Mouse (Mus musculus) neural tube, embryonic 12.5 days (tissue): ENCODE measurements around the gene Brip1. TPM values are rescaled to one million over a fixed set of nuclear protein-coding genes. Genes with fewer than 3 reads are reported as not detected.

Source experiments
- ATAC-seq: fragments of 200-750 bp; cut with Nextera tagmentation; 2 replicates; pipeline ENCODE4 v1.8.0; 2017; ENCODE audit warnings: low read depth, mild to moderate bottlenecking, moderate TSS enrichment, moderate library complexity; ENCODE audit not compliant: low FRiP score
- H3K27ac ChIP-seq: fragments of 300-500 bp; sonication (generic); 2 replicates; pipeline ENCODE4 v1.5.1; 2016
- H3K27me3 ChIP-seq: fragments of 300-500 bp; sonication (generic); replicated peaks from 2 replicates; pipeline ENCODE4 v1.6.1; 2016; ENCODE audit warnings: mild to moderate bottlenecking
- H3K36me3 ChIP-seq: fragments of 300-500 bp; sonication (generic); 2 replicates; pipeline ENCODE4 v1.6.1; 2016; ENCODE audit warnings: mild to moderate bottlenecking
- H3K4me1 ChIP-seq: fragments of 300-500 bp; sonication (generic); 2 replicates; pipeline ENCODE4 v1.6.1; 2016
- H3K4me2 ChIP-seq: fragments of 300-500 bp; sonication (generic); replicated peaks from 2 replicates; pipeline ENCODE4 v1.6.1; 2016; ENCODE audit warnings: mild to moderate bottlenecking
- H3K4me3 ChIP-seq: fragments of 300-500 bp; sonication (generic); 2 replicates; pipeline ENCODE4 v1.5.1; 2016
- H3K9ac ChIP-seq: fragments of 300-500 bp; sonication (generic); 2 replicates; pipeline ENCODE4 v1.6.1; 2016; ENCODE audit warnings: mild to moderate bottlenecking
- H3K9me3 ChIP-seq: fragments of 300-500 bp; sonication (generic); 2 replicates; pipeline ENCODE4 v1.6.1; 2016; ENCODE audit warnings: mild to moderate bottlenecking
- WGBS: fragments of 180-500 bp; shearing (Covaris S2); methylation state at CpG from one replicate; pipeline ENCODE4 v1.1.7; 2016; 5-methylcytosine and 5-hydroxymethylcytosine counted together
- polyA plus RNA-seq: library from polyadenylated mRNA; unstranded; fragments of >200 nt; fragmentation: Nextera tagmentation; extraction: Ambion mirVana; gene quantifications from 2 replicates; pipeline ENCODE4 v1.2.1, GENCODE M21; 2016

Gene Brip1
- polyA plus RNA-seq, 1 experiment from 2014 or later: 5.6 TPM

- H3K9ac ChIP-seq: no peak overlapping the region
- no peaks in the 10 kb centered on the region for H3K36me3 ChIP-seq
- 90% methylated on average over 4 of the region's 4 CpGs for WGBS
- H3K4me2 ChIP-seq: no peak overlapping the region
- H3K4me3 ChIP-seq: no peak overlapping the region
- H3K27me3 ChIP-seq: no peaks in the 10 kb centered on the region
- no peaks in the 10 kb centered on the region for H3K4me1 ChIP-seq
- H3K27ac ChIP-seq: no peak overlapping the region
- H3K9me3 ChIP-seq: no peaks in the 10 kb centered on the region
- ATAC-seq: no peak
Measured at GRCm38 (mm10) chr11:86010458-86010857, 190.5 kb downstream of the Brip1 start.

- no peaks in the 10 kb centered on the region for H3K9me3 ChIP-seq
- H3K4me3 ChIP-seq: no peak overlapping the region
- WGBS: 79% methylated on average over 10 of the region's 10 CpGs
Measured at GRCm38 (mm10) chr11:86008211-86008905, 192.6 kb downstream of the Brip1 start.

More at GRCm38 (mm10) chr11:86008211-86008905, 192.6 kb downstream of the Brip1 start:
- H3K4me2 ChIP-seq: no peak overlapping the region
- H3K9ac ChIP-seq: no peak overlapping the region
- H3K27ac ChIP-seq: no peak overlapping the region
- no peaks in the 10 kb centered on the region for H3K36me3 ChIP-seq
- no peaks in the 10 kb centered on the region for H3K4me1 ChIP-seq
- ATAC-seq: no peak
- no peaks in the 10 kb centered on the region for H3K27me3 ChIP-seq

Other genes starting within 250 kb of the Brip1 start
- gene Ints2, start 56.4 kb upstream of the Brip1 start, polyA plus RNA-seq: 40.4 and 44.2 TPM in 2 replicates
- gene Med13, start 156.4 kb upstream of the Brip1 start, polyA plus RNA-seq: 10.0 and 11.5 TPM in 2 replicates